Mouse (Mus musculus) ovary, adult 2 months (tissue): ENCODE measurements around the gene Rims4. TPM values are rescaled to one million over a fixed set of nuclear protein-coding genes. Genes with fewer than 3 reads are reported as not detected.

ENCODE experiments used
- polyA plus RNA-seq: library from polyadenylated mRNA; depleted of rRNA; stranded (reverse); fragments of >200 nt; gene quantifications from 2 replicates; pipeline ENCODE4 v1.2.3, GENCODE M21; 2012; rRNA removed

Gene Rims4
- 15.2 and 18.4 TPM in 2 replicates for polyA plus RNA-seq

DNA sequence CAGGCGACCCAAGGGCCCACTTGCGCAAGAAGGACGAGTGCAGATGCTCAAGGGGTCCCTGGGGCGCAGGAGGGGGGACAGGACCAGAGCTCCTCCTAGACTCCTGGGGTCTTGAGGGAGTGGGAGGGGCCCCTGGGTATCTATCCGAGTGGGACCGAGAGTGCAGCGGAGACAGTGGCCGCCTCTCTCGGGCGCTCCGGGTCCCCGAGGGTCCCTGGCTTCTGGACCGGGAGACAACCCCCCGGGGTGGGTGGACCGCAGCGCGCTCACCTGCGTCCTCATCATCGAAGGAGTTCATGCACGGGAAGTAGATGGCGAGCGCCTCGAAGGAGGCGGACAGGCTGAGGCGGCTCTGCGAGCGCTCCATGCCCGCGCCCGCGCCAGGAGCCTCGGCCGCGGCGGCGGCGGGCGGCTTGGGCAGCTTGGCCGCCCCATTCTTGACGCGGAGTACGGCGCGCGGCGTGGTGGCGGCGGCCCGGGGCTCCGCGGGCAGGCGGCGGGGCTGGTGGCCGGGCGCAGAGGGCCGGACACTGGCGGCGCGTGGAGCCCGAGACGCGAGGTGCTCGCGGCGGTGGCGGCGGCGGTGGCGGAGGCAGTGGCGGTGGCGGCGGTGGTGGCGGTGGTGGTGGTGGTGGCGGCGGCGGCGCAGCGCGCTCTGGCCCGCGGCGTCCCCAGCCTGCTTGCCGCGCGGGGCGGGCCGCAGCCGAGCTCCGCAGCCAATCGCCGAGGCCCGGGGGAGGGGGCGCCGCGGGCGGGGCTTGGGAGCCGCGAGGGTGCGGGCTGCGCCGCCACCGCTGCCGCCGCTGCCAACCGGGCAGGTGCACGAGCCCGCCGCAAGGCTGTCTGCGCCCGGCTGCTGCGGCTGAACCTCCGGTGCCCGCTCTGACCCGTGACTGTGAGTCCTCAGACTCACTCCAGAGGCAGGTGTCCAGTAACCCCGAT is at the start of gene Rims4:
Gene Rims4, minus strand, starts transcription at position 367 of the 942 bp plus-strand sequence.

GRCm38 (mm10) chr2:163853461-163853901 is 65.0 kb downstream of the Rims4 start, which contains the start of gene Kcnk15:
Gene Kcnk15 (plus strand): TSS chr2:163853651.

GRCm38 (mm10) chr2:163820607-163821006 is 97.9 kb downstream of the Rims4 start, which contains the start of gene Ccn5:
Gene Ccn5 (plus strand): TSS chr2:163820861.

Other genes starting within 250 kb of the Rims4 start
- gene Ada, start 168.4 kb downstream of the Rims4 start, polyA plus RNA-seq = 11.3 and 14.5 TPM in 2 replicates
- 60.6 and 107 TPM in 2 replicates for gene Ccn5, start 97.8 kb downstream of the Rims4 start, polyA plus RNA-seq
- 1.7 and 2.6 TPM in 2 replicates for gene Kcnk15, start 65.0 kb downstream of the Rims4 start, polyA plus RNA-seq
- 30.7 and 33.5 TPM in 2 replicates for gene Ywhab, start 76.3 kb upstream of the Rims4 start, polyA plus RNA-seq
- gene Pabpc1l, start 106.8 kb upstream of the Rims4 start, polyA plus RNA-seq = 4.8 and 5.4 TPM in 2 replicates
- 11.8 and 14.4 TPM in 2 replicates for gene Stk4, start 151.6 kb upstream of the Rims4 start, polyA plus RNA-seq
- 59.8 and 64.6 TPM in 2 replicates for gene Tomm34, start 152.5 kb upstream of the Rims4 start, polyA plus RNA-seq